Mouse (Mus musculus) cortical plate, adult 2 months (tissue): ENCODE measurements around the gene Mgme1.

Source experiments
- CTCF ChIP-seq: fragments of 200-500 bp; IDR thresholded peaks from 2 replicates; pipeline ENCODE4 v1.5.1; 2011; ENCODE audit warnings: mild to moderate bottlenecking, control low read depth, low read length; ENCODE audit not compliant: insufficient read depth; ENCODE audit errors: extremely low read depth
- POLR2A ChIP-seq: fragments of 200-500 bp; IDR thresholded peaks from 2 replicates; pipeline ENCODE4 v1.6.1; 2011; ENCODE audit warnings: mild to moderate bottlenecking, low read length, control low read depth; ENCODE audit not compliant: insufficient read depth; ENCODE audit errors: extremely low read depth

DNA sequence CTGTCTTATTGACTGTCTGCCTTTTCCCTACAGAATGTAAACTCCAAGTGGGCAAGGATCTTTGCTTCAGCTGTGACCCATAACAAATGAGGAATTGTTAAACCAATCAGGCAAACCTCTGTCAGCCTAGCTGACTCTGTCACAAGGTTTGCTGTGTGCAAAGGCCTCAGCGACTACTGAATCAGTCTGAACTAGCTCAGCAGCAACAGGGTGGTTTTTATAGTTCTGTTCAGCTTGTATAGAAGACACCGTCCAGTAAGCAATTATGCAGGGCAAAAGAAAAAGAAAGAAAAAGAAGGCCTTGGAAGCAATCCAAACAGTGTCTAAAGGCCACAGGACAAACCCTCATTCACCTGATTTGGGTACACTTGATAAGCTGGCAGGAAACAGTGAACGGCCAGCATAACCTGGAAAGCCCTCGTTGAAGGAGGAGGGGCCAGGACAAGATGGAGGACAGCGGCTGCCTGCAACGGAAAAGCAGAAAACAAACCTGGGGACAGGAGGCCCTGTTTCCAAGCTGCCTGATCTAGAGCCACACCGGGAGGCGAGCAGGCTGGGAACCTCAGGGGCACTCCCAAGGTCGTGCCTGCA is 24.8 kb downstream of the Mgme1 start:
- TF ChIP-seq CTCF (no peak), POLR2A (no peak)
